Mouse (Mus musculus) embryonic facial prominence, embryonic 11.5 days (tissue): ENCODE measurements around the gene Crhr1. TPM values are rescaled to one million over a fixed set of nuclear protein-coding genes. Genes with fewer than 3 reads are reported as not detected.

ENCODE experiments used
- ATAC-seq: fragments of 200-750 bp; cut with Nextera tagmentation; replicated peaks from 2 replicates; pipeline ENCODE4 v1.8.0; 2017; ENCODE audit warnings: low read depth; ENCODE audit not compliant: insufficient number of reproducible peaks, low FRiP score, low TSS enrichment
- DNase-seq: peaks from one replicate; pipeline ENCODE4 v3.0.0-alpha.2; 2015; ENCODE audit warnings: low spot score
- H3K27ac ChIP-seq: fragments of 300-500 bp; sonication (generic); replicated peaks from 2 replicates; pipeline ENCODE4 v1.5.1; 2014; ENCODE audit warnings: mild to moderate bottlenecking, low read depth, low read length, control low read depth
- H3K27me3 ChIP-seq: fragments of 300-500 bp; sonication (generic); 2 replicates; pipeline ENCODE4 v1.6.1; 2014; ENCODE audit warnings: mild to moderate bottlenecking, low read length, moderate library complexity, mixed read lengths; ENCODE audit not compliant: control insufficient read depth, insufficient read depth
- H3K36me3 ChIP-seq: fragments of 300-500 bp; sonication (generic); replicated peaks from 2 replicates; pipeline ENCODE4 v1.6.1; 2014; ENCODE audit warnings: low read depth, mild to moderate bottlenecking, low read length, moderate library complexity, mixed read lengths; ENCODE audit not compliant: control insufficient read depth, insufficient read depth
- H3K4me1 ChIP-seq: fragments of 300-500 bp; sonication (generic); 2 replicates; pipeline ENCODE4 v1.6.1; 2014; ENCODE audit warnings: low read length, mixed read lengths; ENCODE audit not compliant: control insufficient read depth, insufficient read depth
- H3K4me2 ChIP-seq: fragments of 300-500 bp; sonication (generic); 2 replicates; pipeline ENCODE4 v1.6.1; 2014; ENCODE audit warnings: low read depth, mild to moderate bottlenecking, control low read depth, low read length, moderate library complexity
- H3K4me3 ChIP-seq: fragments of 300-500 bp; sonication (generic); 2 replicates; pipeline ENCODE4 v1.5.1; 2014; ENCODE audit warnings: low read depth, low read length, control low read depth
- H3K9ac ChIP-seq: fragments of 300-500 bp; sonication (generic); replicated peaks from 2 replicates; pipeline ENCODE4 v1.6.1; 2014; ENCODE audit warnings: mild to moderate bottlenecking, control low read depth, low read length
- H3K9me3 ChIP-seq: fragments of 300-500 bp; sonication (generic); replicated peaks from 2 replicates; pipeline ENCODE4 v1.6.1; 2016; ENCODE audit warnings: mild to moderate bottlenecking, low read length, inconsistent platforms, mixed read lengths; ENCODE audit not compliant: control insufficient read depth
- WGBS: fragments of 180-500 bp; shearing (Covaris S2); extraction: QIAGEN DNeasy Blood & Tissue Kit; methylation state at CpG from one replicate; pipeline ENCODE4 v1.1.7; 2014; 5-methylcytosine and 5-hydroxymethylcytosine counted together
- polyA plus RNA-seq: library from polyadenylated mRNA; unstranded; fragments of >200 nt; fragmentation: Nextera tagmentation; extraction: Ambion mirVana; gene quantifications from 2 replicates; pipeline ENCODE4 v1.2.1, GENCODE M21; 2014

Gene Crhr1
- polyA plus RNA-seq, 1 experiment from 2014 or later, result 0.14 TPM

DNA sequence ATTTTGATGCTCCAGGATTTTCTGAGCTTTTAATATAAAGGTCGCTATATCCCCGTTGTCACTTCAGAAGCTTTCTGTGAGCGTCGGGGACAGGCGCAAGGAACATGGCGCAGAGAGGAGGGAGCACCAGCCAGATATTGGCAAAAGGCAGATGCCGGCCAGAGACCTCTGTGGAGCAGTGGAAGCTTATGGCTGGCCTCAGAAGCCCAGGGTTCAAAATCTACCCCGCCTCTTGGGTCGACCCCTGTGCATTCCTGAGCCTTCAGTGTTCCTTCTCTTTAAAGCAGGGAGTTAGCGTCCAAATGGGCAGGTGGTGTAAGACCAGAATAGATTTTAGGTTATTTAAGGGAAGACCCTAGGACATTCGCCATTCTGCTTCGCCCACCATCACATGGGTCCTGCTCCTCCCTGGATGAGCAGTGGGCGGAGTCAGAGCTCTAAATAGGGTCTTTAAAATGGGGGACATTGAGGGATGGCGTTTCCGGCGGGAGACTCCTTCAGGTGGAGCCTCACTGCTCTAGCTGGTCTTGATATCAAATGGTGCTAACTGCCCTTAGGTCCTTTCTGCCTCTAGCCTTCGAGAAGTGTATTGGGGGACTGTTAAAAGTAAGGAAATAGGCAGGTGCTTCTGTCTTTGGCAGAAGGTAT lies 25.7 kb downstream of the Crhr1 start:
- H3K4me2 ChIP-seq, result peak overlapping the region; percentile 62

DNA sequence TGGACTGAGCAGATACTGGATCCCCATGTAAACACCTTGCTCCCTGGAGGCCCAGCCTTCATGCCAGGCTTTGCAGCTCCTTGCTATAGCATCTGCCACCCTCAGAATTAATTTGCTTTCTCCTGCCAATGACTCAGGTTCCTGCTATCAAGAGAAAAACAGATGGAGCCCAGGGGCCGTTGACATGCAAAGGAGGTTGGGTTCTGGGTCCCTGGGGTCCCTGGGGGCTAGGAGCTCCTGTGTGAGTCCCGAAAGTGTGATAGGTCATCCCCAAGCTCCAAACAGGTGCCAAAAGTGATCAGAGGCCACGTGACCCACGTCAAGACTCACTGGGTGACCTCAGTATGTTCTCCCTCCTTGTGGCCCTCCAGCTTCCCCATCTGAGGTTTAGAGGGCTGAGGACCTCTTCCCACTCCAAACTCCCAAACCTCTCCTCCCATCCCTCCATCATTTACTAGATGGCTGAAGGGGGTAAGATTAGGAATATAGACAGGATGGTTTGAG lies 27.2 kb downstream of the Crhr1 start:
- Histone ChIP-seq H3K4me1 (no peaks in the 10 kb centered on the region), H3K9ac (no peak overlapping the region), H3K4me3 (no peak overlapping the region), H3K27me3 (peaks cover 2% of the 10 kb centered on the region; the same call in 1 of the 2 replicates), H3K9me3 (no peaks in the 10 kb centered on the region), H3K4me2 (no peak overlapping the region), H3K36me3 (no peaks in the 10 kb centered on the region), H3K27ac (no peak overlapping the region)
- DNase-seq, result no peak
- ATAC-seq, result no peak
- WGBS, result 72% methylated on average over 4 of the region's 4 CpGs

More for the DNA sequence above, 25.7 kb downstream of the Crhr1 start:
- ATAC-seq (no peak), DNase-seq (no peak)
- Histone ChIP-seq H3K9ac (no peak overlapping the region; the same call in 1 of the 2 replicates), H3K27me3 (peaks cover 2% of the 10 kb centered on the region; the same call in 1 of the 2 replicates), H3K27ac (no peak overlapping the region), H3K4me1 (no peaks in the 10 kb centered on the region), H3K4me3 (peak overlapping the region; percentile 21), H3K36me3 (no peaks in the 10 kb centered on the region), H3K9me3 (no peaks in the 10 kb centered on the region)
- WGBS, result 7% methylated on average over 17 of the region's 17 CpGs

DNA sequence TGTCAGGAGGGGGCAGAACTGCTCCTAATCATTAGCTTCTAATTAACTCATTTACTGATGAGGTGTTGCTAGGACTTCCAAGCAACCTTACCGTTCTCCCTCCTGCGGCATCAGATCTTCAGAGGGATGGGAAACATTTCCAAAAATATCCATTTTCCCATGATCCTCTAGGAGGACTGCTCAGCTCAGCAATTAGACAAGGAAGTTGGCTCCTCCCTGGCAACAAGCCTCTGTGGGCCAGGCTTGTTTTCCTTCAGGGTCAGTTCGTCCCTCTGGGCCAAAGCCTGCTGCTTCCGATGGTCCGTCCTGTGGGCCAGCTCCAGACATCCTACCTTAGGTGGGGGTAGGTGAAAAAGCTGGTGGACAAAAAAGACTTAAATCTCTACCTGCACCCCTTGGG lies 28.5 kb downstream of the Crhr1 start:
- Histone ChIP-seq H3K4me2 (no peak overlapping the region), H3K36me3 (no peaks in the 10 kb centered on the region), H3K27me3 (peaks cover 2% of the 10 kb centered on the region; the same call in 1 of the 2 replicates), H3K4me1 (no peaks in the 10 kb centered on the region), H3K9me3 (no peaks in the 10 kb centered on the region), H3K4me3 (no peak overlapping the region), H3K27ac (no peak overlapping the region), H3K9ac (no peak overlapping the region)
- no peak for ATAC-seq
- WGBS, result 76% methylated on average over 5 of the region's 5 CpGs
- DNase-seq, result no peak

DNA sequence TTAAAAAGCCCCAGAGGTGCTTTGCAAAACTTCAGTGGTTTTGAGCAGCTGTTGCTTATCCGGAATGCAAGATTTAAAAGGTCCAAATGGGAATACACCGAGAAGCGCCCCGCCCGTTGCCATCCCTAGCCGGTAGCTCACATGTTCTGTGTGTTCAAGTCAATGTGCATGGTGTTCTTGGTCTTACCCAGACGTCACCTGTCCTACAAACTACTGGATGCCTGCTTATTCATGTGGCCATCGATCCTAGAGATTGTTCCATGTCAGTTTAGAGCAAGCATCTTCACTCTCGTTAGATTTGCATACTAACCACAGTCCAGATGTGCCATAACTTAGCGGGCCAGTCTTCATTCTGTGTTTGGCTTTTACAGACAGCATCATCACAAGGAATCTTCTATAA lies 31.6 kb downstream of the Crhr1 start:
- H3K4me3 ChIP-seq, result no peak overlapping the region
- no peaks in the 10 kb centered on the region for H3K27me3 ChIP-seq
- H3K4me2 ChIP-seq, result no peak overlapping the region
- H3K4me1 ChIP-seq, result no peaks in the 10 kb centered on the region
- H3K9me3 ChIP-seq, result no peaks in the 10 kb centered on the region
- H3K27ac ChIP-seq, result no peak overlapping the region
- no peaks in the 10 kb centered on the region for H3K36me3 ChIP-seq
- WGBS, result 88% methylated on average over 10 of the region's 10 CpGs
- H3K9ac ChIP-seq, result no peak overlapping the region
- ATAC-seq (no peak), DNase-seq (no peak)

DNA sequence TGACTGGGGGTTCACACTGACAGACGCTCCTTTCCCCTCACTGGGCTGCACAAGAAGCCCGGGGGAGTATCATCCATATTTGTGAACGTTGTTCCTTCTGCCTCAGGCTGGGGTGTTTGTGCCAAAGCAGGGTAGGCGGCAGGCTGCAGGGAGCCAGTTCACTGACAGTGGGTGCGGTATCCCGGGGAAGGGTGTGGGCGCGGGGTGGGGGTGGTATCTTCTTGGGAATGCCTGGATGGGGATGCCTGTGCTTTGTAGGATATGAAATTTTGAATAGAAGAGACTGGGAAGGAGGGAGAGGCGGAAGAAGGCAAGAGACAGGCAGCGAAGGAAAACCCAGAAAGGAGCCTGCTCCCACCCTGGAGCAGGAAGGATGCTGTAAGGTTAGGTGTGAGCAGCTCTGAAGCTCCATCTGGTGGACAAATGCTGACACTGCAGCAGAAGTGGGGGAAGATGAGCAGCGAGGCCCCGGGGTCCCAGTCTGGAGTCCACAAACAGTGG lies 38.7 kb downstream of the Crhr1 start:
- H3K9me3 ChIP-seq, result no peaks in the 10 kb centered on the region
- 36% methylated on average over 12 of the region's 12 CpGs for WGBS
- H3K4me3 ChIP-seq, result no peak overlapping the region

DNA sequence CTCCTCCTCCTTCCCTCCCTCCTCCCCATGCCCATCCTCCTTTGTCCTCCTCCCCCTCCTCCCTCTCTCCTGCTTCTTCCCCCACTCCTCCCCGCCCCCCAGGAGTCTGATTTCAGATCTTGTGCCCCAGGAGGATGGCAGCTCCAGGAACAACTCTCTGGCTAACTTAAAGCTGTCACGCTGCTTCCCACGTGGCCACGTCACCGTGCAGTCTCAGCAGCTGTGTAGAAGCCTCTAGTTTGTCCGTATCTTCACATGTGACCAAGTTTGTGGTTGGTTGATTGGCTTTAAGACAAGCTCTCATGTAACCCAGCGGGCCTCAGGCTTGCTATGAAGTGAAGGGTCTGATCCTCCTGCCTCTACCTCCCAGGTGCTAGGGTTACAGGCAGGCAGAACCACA lies 46.2 kb downstream of the Crhr1 start:
- no peak for ATAC-seq
- Histone ChIP-seq H3K9ac (no peak overlapping the region), H3K36me3 (no peaks in the 10 kb centered on the region), H3K4me2 (no peak overlapping the region), H3K9me3 (no peaks in the 10 kb centered on the region), H3K27ac (no peak overlapping the region), H3K4me1 (no peaks in the 10 kb centered on the region), H3K4me3 (no peak overlapping the region), H3K27me3 (no peaks in the 10 kb centered on the region)
- peak; percentile 49 for DNase-seq
- 19% methylated on average over 7 of the region's 7 CpGs for WGBS

More for the DNA sequence above, 38.7 kb downstream of the Crhr1 start:
- Histone ChIP-seq H3K27ac (no peak overlapping the region), H3K9ac (no peak overlapping the region), H3K36me3 (no peaks in the 10 kb centered on the region), H3K27me3 (no peaks in the 10 kb centered on the region), H3K4me2 (no peak overlapping the region), H3K4me1 (no peaks in the 10 kb centered on the region)
- ATAC-seq (no peak), DNase-seq (peak; percentile 73)

DNA sequence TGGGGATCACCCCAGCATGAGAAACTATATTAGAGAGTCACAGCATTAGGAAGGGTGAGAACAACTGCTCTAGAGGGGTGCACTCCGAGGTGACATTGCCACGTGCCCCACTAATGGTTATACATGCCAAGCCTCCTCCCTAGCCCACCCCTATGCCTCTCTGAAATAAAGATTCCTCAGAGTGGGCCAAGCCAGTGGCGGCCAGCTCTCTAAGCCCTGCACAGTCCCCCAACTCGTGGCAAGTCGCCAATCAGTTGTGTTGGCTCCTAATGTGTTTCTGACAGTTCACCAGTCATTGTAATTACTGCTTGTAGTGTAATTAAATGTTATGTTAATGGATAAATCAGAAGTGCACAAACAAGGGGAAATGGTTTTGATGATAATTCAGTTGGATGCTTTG lies 47.1 kb downstream of the Crhr1 start:
- no peak for DNase-seq
- no peak overlapping the region for H3K4me2 ChIP-seq
- ATAC-seq, result no peak
- H3K9ac ChIP-seq, result no peak overlapping the region
- no peaks in the 10 kb centered on the region for H3K36me3 ChIP-seq
- no peaks in the 10 kb centered on the region for H3K27me3 ChIP-seq
- H3K4me3 ChIP-seq, result no peak overlapping the region
- H3K9me3 ChIP-seq, result no peaks in the 10 kb centered on the region
- 76% methylated on average over 5 of the region's 5 CpGs for WGBS
- no peak overlapping the region for H3K27ac ChIP-seq
- H3K4me1 ChIP-seq, result no peaks in the 10 kb centered on the region

DNA sequence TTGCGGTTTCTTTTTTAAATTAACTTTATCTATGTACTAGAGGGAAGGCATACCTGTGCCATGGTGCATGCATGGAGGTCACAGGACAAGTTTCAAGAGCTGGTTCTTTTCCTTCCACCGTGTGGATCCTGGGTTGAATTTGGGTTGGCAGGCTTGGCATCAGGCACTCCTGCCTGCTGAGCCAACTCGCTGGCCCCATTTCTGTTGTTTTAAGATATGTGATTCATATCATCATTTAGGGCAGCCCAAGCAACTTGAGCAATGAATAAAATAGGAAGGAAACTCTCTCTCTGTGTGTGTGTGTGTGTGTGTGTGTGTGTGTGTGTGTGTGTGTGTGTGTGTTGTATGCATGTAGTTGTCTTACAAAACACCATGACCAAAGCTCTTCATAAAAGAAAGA lies 49.5 kb downstream of the Crhr1 start:
- Histone ChIP-seq H3K9ac (no peak overlapping the region), H3K9me3 (no peaks in the 10 kb centered on the region), H3K4me1 (no peaks in the 10 kb centered on the region), H3K27ac (no peak overlapping the region), H3K27me3 (no peaks in the 10 kb centered on the region), H3K36me3 (no peaks in the 10 kb centered on the region), H3K4me3 (no peak overlapping the region), H3K4me2 (no peak overlapping the region)
- no peak for DNase-seq
- WGBS, result 87% methylated on average over 3 of the region's 3 CpGs
- no peak for ATAC-seq
